Mouse (Mus musculus): ENCODE data around the gene Psmg4.

Psmg4 gene

GRCm38 (mm10) chr13:34162491-34163303, at the start of gene Psmg4:
Psmg4 (plus strand) TSS chr13:34162964.
- DNase-seq, result peak; percentile 97

GRCm38 (mm10) chr13:34113086-34113485, 49.7 kb upstream of the Psmg4 start:
- no peak for DNase-seq

DNA sequence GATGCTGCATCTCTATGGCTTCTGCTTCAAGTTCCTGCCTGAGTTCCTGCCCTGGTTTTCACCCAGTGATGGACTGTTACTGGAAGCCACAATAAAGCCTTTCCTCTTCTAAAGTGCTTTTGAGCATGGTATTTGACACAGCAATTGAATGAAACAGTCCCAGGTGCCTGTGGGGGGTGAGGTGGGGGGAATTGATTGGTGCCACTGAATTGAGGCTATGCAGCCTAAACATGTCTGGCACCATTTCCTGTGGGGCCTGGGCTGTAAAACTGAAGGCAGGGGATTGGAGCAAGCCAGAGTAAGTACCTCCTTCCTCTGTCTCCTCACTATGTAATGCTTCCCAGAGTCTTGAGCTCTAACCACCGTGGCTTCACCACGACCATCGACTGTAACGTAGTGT, 48.1 kb upstream of the Psmg4 start:
- no peak for DNase-seq

DNA sequence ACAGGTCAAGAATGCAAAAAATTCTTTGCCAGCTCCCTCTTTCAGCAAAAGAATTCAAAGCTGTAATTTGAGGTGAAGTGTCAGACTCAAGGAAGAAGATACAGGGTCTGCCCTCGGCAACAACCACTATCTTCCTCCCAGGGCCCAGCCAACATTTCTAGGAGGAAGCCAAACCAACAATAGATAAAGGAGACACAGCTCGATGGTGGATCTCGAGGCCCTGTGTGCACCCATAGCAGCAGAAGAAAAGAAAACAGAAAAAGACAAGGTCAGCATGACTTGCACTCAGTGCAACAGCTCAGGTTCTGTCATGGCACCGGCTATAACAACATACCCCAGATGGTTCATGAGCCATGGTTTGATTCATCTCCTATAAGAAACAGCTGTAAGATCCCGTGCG, 46.3 kb upstream of the Psmg4 start:
- DNase-seq, result no peak

GRCm38 (mm10) chr13:34118816-34119215, 43.9 kb upstream of the Psmg4 start:
- DNase-seq, result no peak

GRCm38 (mm10) chr13:34119406-34119805, 43.4 kb upstream of the Psmg4 start:
- no peak for DNase-seq

DNA sequence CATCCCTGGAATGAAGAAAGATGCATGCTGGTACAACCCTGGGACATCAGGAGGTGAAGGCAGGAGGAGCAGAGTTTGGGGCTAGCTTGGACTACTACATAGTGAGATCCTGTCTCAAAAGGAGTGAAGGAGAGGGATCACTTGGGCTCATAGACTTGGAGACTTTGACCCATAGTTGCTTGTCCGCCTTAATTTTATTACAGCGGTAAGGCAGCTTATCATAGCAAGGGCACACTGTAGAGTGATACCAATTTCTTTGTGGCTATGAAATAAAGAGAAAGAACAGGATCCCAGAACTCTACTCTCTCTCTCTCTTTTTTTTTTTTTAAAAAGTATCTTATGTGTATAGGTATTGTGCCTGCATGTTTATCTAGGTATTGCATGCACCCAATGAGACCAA, 42.2 kb upstream of the Psmg4 start:
- DNase-seq, result no peak

- DNase-seq, result peak; percentile 75 to 78
Measured at GRCm38 (mm10) chr13:34125711-34126110, 37.1 kb upstream of the Psmg4 start.

DNA sequence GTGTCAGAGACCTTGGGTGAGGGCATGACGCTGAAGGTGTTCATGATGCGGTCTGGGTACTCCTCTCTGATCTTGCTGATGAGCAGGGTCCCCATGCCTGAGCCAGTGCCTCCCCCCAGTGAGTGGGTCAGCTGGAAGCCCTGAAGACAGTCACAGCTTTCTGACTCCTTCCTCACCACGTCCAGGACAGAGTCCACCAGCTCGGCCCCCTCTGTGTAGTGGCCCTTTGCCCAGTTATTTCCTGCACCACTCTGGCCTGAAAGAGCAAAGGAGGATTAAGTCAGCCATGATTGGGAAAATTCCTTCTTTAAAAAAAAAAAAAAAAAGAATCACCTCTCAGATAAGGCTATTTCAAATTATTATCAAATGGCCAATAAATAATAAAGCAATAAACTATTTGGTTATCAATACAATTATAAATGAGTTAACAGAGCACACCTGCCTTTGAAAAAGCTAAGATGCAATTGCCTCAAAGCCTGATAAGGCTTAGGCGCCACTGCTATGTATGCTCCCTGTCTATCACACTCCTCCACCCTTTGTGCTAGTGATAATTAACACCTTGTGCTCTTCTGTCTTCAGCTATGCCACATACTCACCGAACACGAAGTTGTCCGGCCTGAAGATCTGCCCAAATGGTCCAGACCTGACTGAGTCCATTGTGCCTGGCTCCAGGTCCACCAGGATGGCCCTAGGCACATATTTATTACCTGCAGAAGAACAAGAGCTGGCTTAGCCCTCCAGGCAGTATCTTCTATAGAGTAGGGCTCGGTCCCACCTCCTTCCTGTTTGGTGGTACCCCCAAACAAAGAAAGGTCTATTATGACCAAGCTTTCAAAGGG, 34.3 kb upstream of the Psmg4 start:
- peak; percentile 74 to 79 for DNase-seq

- peak; percentile 82 to 85 for DNase-seq
Measured at GRCm38 (mm10) chr13:34129485-34130225, 33.1 kb upstream of the Psmg4 start.

- peak; percentile 97 to 99 for DNase-seq
Measured at GRCm38 (mm10) chr13:34130226-34130731, 32.5 kb upstream of the Psmg4 start, which contains the start of gene Tubb2b. Tubb2b (minus strand) TSS chr13:34130466.

GRCm38 (mm10) chr13:34131011-34131707, 31.6 kb upstream of the Psmg4 start:
- DNase-seq, result peak; percentile 83 to 87

GRCm38 (mm10) chr13:34131708-34132060, 31.1 kb upstream of the Psmg4 start:
- DNase-seq, result peak; percentile 94

GRCm38 (mm10) chr13:34132299-34132698, 30.5 kb upstream of the Psmg4 start:
- DNase-seq, result peak; percentile 52 to 65

- DNase-seq, result peak in 1 of 2 experiments; percentile 34
Measured at GRCm38 (mm10) chr13:34132875-34133274, 29.9 kb upstream of the Psmg4 start.

DNA sequence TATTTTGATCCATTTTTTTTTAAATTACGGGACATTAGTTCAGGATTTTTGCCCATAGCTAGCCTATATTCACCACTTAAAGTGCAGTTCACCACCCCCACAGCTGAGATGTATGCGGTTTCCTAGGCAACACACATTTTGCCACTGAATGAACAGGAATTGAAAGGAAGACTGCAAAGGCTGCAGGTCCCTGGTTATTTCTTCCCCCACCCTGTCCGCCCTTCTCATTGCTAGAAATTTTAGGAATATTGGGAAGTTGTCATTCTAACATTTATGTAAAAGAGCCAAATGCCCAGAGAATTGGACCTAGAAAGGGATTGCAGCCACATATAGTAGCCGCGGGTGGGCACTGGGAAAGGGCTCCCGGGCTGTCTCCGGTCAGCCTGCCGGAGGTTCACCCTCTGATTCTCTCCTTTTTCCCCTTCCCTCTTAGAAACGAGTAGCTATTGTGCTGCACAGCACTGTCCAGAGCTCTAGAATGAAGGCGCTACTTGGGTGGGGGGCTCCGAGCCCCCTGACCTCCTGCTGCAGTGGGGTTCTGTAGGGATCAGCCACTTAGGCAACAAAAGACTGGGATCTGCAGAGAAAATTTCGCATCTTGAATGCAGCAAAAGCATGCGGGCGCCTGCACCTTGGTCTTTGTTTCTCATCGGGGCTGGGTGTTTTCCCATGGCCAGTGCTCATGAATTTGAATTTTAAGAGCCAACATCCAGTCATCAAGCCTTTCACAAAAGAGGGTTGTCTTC, 29.3 kb upstream of the Psmg4 start:
- DNase-seq, result peak; percentile 57 to 66

GRCm38 (mm10) chr13:34134276-34134675, 28.5 kb upstream of the Psmg4 start:
- DNase-seq, result peak in 1 of 2 experiments; percentile 33

DNA sequence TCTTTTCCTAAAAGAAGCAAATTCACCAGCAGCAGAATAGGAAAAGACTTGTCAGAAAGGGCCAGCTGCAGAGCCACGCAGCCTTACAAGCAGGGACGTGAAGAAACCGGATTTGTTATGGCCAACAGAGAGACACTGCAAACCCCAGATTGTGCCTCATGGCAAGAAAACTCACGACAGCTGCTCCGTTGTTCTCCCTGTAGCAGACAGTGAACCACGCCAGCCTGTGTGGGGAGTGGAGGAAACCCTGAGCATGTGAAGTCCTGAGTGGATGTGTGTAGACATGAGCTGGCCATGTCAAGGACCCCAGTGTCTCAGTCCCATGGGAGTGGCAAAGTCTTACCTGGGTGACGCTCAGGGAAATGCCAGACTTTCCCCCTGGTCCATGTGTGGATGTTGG, 26.2 kb upstream of the Psmg4 start:
- DNase-seq, result peak; percentile 87 to 89

- DNase-seq, result no peak
Measured at GRCm38 (mm10) chr13:34143389-34143788, 19.4 kb upstream of the Psmg4 start.

DNA sequence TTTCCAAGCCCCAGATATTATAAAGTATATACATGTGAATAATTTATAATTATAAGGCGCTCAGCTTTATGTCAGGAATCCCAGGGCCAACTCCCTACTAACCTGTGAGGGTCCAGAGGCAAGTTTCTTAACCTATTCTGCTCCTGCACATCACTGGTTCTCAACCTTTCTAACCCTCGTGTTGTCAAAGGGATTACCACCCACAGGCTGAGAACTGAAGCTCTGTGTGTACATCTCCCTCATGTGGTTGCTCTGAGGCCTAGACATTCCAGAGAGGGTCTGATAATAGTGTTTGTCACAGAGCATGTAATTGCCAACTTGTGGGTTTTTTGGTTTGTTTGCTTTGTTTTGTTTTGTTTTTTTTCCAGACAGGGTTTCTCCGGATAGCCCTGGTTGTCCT, 15.8 kb upstream of the Psmg4 start:
- DNase-seq, result no peak

DNA sequence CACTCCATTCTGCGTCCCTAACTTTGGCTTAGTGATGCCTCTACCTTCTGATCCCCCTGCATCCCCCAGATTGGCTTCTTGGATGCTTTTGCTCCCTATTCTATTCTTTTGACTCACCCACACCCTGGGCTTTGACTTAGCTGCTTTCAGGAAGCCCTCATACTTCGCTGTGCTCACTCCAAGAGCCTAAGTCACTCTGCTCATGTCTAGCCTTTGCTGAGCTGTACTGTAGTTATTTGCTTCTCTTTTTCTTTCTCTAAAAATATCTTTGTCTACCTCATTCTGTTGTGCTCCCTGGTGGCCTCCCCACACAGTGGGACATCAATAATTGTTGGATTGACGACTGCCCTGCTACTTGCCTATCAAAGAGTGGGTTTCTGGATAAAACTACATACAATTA, 14.6 kb upstream of the Psmg4 start:
- DNase-seq, result peak; percentile 36 to 46
